Mouse (Mus musculus) forebrain, embryonic 13.5 days (tissue): ENCODE measurements around the gene Hint2. TPM values are rescaled to one million over a fixed set of nuclear protein-coding genes. Genes with fewer than 3 reads are reported as not detected.

ENCODE experiments used
- microRNA-seq: library from miRNA; unstranded; fragments of <30 nt; microRNA quantifications from one replicate; pipeline ENCODE4, GENCODE M21; 2016
- polyA plus RNA-seq: library from polyadenylated mRNA; unstranded; fragments of >200 nt; fragmentation: Nextera tagmentation; extraction: Ambion mirVana; gene quantifications from 2 replicates; pipeline ENCODE4 v1.2.1, GENCODE M21; 2015

Hint2 gene
- polyA plus RNA-seq, 1 experiment from 2014 or later, result 79.2 TPM

Small RNA genes within 50 kb of the gene (microRNA-seq; reads per million reads assigned to microRNA genes)
- gene Gm25262, result not detected

Other genes with a start within 250 kb of the Hint2 start
- 0.31 and 0.42 TPM in 2 replicates for gene Fam166b, start 227.3 kb downstream of the Hint2 start, polyA plus RNA-seq
- 6.0 and 6.3 TPM in 2 replicates for gene Tesk1, start 214.5 kb downstream of the Hint2 start, polyA plus RNA-seq
- 3.9 and 4.0 TPM in 2 replicates for gene Cd72, start 201.8 kb downstream of the Hint2 start, polyA plus RNA-seq
- gene Sit1, start 172.7 kb downstream of the Hint2 start, polyA plus RNA-seq, result not detected in 2 replicates
- 51.1 and 52.0 TPM in 2 replicates for gene Ccdc107, start 163.6 kb downstream of the Hint2 start, polyA plus RNA-seq
- gene Arhgef39, start 156.8 kb downstream of the Hint2 start, polyA plus RNA-seq, result 38.2 and 40.3 TPM in 2 replicates
- 0.40 and 0.80 TPM in 2 replicates for gene Car9, start 149.5 kb downstream of the Hint2 start, polyA plus RNA-seq
- gene Tpm2, start 132.7 kb downstream of the Hint2 start, polyA plus RNA-seq, result 11.4 and 12.2 TPM in 2 replicates
- gene Creb3, start 94.1 kb downstream of the Hint2 start, polyA plus RNA-seq, result 61.8 and 65.1 TPM in 2 replicates
- gene Tln1, start 93.8 kb downstream of the Hint2 start, polyA plus RNA-seq, result 48.0 and 54.7 TPM in 2 replicates
- gene Rgp1, start 77.8 kb downstream of the Hint2 start, polyA plus RNA-seq, result 27.5 and 27.9 TPM in 2 replicates
- 44.5 and 47.4 TPM in 2 replicates for gene Gba2, start 77.6 kb downstream of the Hint2 start, polyA plus RNA-seq
- 0.65 and 1.8 TPM in 2 replicates for gene Msmp, start 72.0 kb downstream of the Hint2 start, polyA plus RNA-seq
- gene Npr2, start 24.5 kb downstream of the Hint2 start, polyA plus RNA-seq, result 9.1 and 10.7 TPM in 2 replicates
- 3.9 and 6.8 TPM in 2 replicates for gene Spag8, start 2.9 kb downstream of the Hint2 start, polyA plus RNA-seq
- 12.1 and 13.8 TPM in 2 replicates for gene Tmem8b, start 12.5 kb upstream of the Hint2 start, polyA plus RNA-seq
- 2.1 and 2.9 TPM in 2 replicates for gene Fam221b, start 12.7 kb upstream of the Hint2 start, polyA plus RNA-seq
- not detected in 2 replicates for gene Olfr70, start 44.3 kb upstream of the Hint2 start, polyA plus RNA-seq
- not detected in 2 replicates for gene Olfr71, start 53.8 kb upstream of the Hint2 start, polyA plus RNA-seq
- 0.30 and 0.48 TPM in 2 replicates for gene Hrct1, start 70.7 kb upstream of the Hint2 start, polyA plus RNA-seq
- not detected in 2 replicates for gene Spaar, start 73.6 kb upstream of the Hint2 start, polyA plus RNA-seq
- gene Olfr159, start 114.5 kb upstream of the Hint2 start, polyA plus RNA-seq, result not detected in 2 replicates
- not detected in 2 replicates for gene Olfr156, start 167.4 kb upstream of the Hint2 start, polyA plus RNA-seq
- not detected in 2 replicates for gene Olfr157, start 183.7 kb upstream of the Hint2 start, polyA plus RNA-seq
- not detected in 2 replicates for gene Olfr155, start 195.1 kb upstream of the Hint2 start, polyA plus RNA-seq
- gene Reck, start 219.1 kb upstream of the Hint2 start, polyA plus RNA-seq, result 4.4 and 4.8 TPM in 2 replicates